Mouse (Mus musculus) hindbrain, embryonic 14.5 days (tissue): ENCODE measurements around the gene Glcci1. TPM values are rescaled to one million over a fixed set of nuclear protein-coding genes. Genes with fewer than 3 reads are reported as not detected.

ENCODE experiments used
- ATAC-seq: fragments of 200-750 bp; cut with Nextera tagmentation; 2 replicates; pipeline ENCODE4 v1.8.0; 2017; ENCODE audit warnings: moderate number of reproducible peaks, mild to moderate bottlenecking, moderate TSS enrichment, moderate library complexity; ENCODE audit not compliant: low FRiP score
- DNase-seq: peaks from one replicate; pipeline ENCODE4 v3.0.0-alpha.2; 2015; ENCODE audit warnings: low spot score
- H3K27ac ChIP-seq: fragments of 300-500 bp; sonication (generic); 2 replicates; pipeline ENCODE4 v1.5.1; 2014; ENCODE audit warnings: mild to moderate bottlenecking, moderate library complexity
- H3K27me3 ChIP-seq: fragments of 300-500 bp; sonication (generic); 2 replicates; pipeline ENCODE4 v1.6.1; 2014; ENCODE audit warnings: mild to moderate bottlenecking, low read length, mixed read lengths; ENCODE audit not compliant: control insufficient read depth, insufficient read depth
- H3K36me3 ChIP-seq: fragments of 300-500 bp; sonication (generic); replicated peaks from 2 replicates; pipeline ENCODE4 v1.6.1; 2014; ENCODE audit not compliant: control insufficient read depth, insufficient read depth
- H3K4me1 ChIP-seq: fragments of 300-500 bp; sonication (generic); replicated peaks from 2 replicates; pipeline ENCODE4 v1.6.1; 2014; ENCODE audit warnings: antibody characterized with exemption, low read length, mixed read lengths; ENCODE audit not compliant: control insufficient read depth, insufficient read depth
- H3K4me2 ChIP-seq: fragments of 300-500 bp; sonication (generic); replicated peaks from 2 replicates; pipeline ENCODE4 v1.6.1; 2014; ENCODE audit warnings: mild to moderate bottlenecking, moderate library complexity
- H3K4me3 ChIP-seq: fragments of 300-500 bp; sonication (generic); replicated peaks from 2 replicates; pipeline ENCODE4 v1.5.1; 2014; ENCODE audit warnings: mild to moderate bottlenecking, low read length
- H3K9ac ChIP-seq: fragments of 300-500 bp; sonication (generic); 2 replicates; pipeline ENCODE4 v1.6.1; 2014
- H3K9me3 ChIP-seq: fragments of 300-500 bp; sonication (generic); 2 replicates; pipeline ENCODE4 v1.6.1; 2016; ENCODE audit warnings: low read length; ENCODE audit not compliant: control insufficient read depth
- WGBS: fragments of 180-500 bp; shearing (Covaris S2); extraction: QIAGEN DNeasy Blood & Tissue Kit; methylation state at CpG from one replicate; pipeline ENCODE4 v1.1.7; 2014; 5-methylcytosine and 5-hydroxymethylcytosine counted together
- polyA plus RNA-seq: library from polyadenylated mRNA; unstranded; fragments of >200 nt; fragmentation: Nextera tagmentation; extraction: Ambion mirVana; gene quantifications from 2 replicates; pipeline ENCODE4 v1.2.1, GENCODE M21; 2014

The Glcci1 gene
- polyA plus RNA-seq, 1 experiment from 2014 or later, result 10.0 TPM

DNA sequence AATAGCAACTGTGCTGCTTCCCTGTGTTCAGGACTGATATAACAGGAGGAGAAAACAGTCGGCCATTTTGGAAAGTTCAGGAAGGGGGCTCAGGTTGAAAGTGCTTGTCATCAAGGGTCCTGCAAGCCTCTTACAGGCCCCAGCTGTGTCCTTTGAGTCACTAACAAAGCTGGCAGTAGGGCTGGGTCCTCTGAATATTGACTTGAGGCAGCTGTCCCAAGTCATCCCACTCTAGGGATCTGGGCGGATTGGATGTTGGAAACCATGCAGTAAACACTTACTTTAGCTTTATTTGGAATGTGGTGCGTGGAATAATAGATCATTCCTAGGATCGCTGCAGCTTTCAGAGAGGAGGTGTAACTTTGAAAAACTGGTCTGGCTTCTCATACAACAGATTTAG, 34.6 kb upstream of the Glcci1 start:
- H3K9ac ChIP-seq, result no peak overlapping the region
- no peak overlapping the region for H3K4me2 ChIP-seq
- no peaks in the 10 kb centered on the region for H3K27me3 ChIP-seq
- WGBS, result 93% methylated on average over 4 of the region's 4 CpGs
- H3K4me3 ChIP-seq, result no peak overlapping the region
- H3K27ac ChIP-seq, result no peak overlapping the region
- H3K9me3 ChIP-seq, result no peaks in the 10 kb centered on the region
- no peak for ATAC-seq
- no peak for DNase-seq
- H3K36me3 ChIP-seq, result no peaks in the 10 kb centered on the region
- no peaks in the 10 kb centered on the region for H3K4me1 ChIP-seq

DNA sequence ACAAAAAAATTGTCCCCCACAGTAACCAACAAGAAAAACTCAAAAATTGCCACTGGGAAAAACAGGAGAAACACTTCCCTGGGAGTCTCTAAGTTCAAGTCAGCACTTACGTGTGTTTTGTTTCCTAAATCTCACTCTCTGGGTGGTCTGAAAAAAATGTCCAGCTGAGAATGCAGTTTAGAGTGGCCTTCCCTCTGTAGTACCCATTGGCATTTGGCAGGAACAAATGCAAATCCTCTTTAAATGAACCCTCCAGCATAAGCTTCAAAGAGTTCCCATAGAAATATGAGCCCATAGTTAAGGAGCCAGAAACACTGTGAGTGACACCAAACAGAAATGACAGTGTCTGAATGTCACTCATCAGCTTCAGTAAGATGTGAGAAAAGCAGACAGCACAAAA, 30.2 kb upstream of the Glcci1 start:
- Histone ChIP-seq H3K27me3 (no peaks in the 10 kb centered on the region), H3K9me3 (no peaks in the 10 kb centered on the region), H3K4me3 (no peak overlapping the region), H3K36me3 (no peaks in the 10 kb centered on the region), H3K4me1 (no peaks in the 10 kb centered on the region), H3K27ac (no peak overlapping the region), H3K9ac (no peak overlapping the region), H3K4me2 (no peak overlapping the region)
- no peak for DNase-seq
- 41% methylated on average over 1 of the region's 1 CpGs for WGBS
- ATAC-seq, result no peak

DNA sequence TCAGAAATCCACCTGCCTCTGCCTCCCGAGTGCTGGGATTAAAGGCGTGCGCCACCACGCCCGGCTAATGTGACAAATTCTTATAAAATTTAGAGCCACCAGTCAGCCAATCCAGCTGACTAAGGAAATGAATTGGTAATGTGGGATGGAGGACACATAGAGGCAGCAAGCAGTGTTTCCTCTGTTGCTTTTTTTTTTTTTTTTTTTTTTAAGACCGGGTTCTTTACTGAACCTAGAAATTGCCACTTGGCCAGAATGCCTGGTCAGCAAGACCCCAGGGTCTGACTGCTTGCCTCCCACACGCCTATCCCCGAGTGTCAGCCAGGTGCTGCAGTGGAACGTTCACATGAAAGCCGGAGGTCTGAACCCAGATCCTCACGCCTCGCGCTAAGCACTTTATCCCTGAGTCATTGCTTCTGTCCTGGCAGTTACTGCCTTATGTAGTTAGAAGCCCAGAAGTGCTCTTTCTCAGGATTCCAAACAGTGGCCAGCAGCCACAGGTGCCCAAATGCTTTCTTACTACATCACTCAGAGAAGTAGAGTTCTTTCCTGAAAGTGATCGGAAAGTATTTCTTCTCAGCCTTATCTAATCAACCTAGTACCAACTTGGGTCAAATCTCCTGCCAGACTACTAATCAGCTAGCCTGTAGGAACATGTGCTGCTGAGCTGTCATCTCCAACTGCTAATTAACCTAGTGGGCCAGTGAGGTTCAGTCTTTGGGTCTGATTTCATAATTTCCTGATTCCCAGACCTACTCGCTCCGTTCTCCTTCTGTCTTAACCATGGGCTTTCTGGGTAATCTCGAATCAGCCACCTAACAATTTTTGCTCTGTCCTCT, 24.7 kb upstream of the Glcci1 start:
- 95% methylated on average over 17 of the region's 17 CpGs for WGBS
- H3K4me3 ChIP-seq, result no peak overlapping the region
- H3K9me3 ChIP-seq, result no peaks in the 10 kb centered on the region
- no peaks in the 10 kb centered on the region for H3K4me1 ChIP-seq
- no peaks in the 10 kb centered on the region for H3K36me3 ChIP-seq
- no peak for ATAC-seq
- no peak for DNase-seq
- H3K27ac ChIP-seq, result no peak overlapping the region
- no peak overlapping the region for H3K4me2 ChIP-seq
- no peak overlapping the region for H3K9ac ChIP-seq
- no peaks in the 10 kb centered on the region for H3K27me3 ChIP-seq

DNA sequence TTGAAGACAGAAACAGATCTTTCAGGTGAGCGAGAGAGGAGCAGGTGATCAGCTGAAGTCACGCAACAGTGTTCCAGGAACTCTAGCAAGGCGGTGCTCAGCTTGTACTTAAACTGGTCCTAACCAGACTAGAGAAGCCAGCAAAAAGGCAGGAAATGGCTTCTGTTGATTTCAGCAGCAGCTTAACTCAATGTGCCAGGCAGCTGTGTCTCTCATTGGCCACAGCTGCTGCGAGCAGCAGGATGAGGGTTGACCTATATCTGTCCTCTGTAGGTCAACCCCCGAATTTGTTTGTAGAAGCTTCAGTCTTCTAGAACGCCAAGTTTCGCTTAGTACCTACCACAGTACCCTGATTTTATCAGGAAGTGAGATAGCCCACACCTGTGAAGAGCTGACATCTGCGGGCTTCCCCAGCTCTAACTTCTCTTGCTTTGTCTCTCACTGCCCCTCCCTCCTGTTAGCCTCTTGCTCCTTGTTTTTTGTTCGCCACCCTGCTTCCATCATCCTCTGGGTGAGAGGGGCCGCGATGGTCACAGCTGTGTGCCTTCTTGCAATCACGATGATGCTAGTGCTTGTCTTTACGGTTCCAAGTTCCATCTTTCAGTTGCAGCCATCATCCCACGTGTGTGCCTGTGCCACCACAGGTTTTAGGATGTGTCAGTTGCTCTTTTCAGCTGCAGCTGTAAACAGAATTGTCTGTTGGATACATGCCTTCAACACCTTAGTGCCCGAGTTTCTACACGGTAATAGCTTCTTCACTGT, 23.8 kb upstream of the Glcci1 start:
- WGBS, result 86% methylated on average over 16 of the region's 16 CpGs
- no peak overlapping the region for H3K4me2 ChIP-seq
- no peaks in the 10 kb centered on the region for H3K9me3 ChIP-seq
- no peaks in the 10 kb centered on the region for H3K36me3 ChIP-seq
- no peak for DNase-seq
- no peaks in the 10 kb centered on the region for H3K4me1 ChIP-seq
- no peak overlapping the region for H3K4me3 ChIP-seq
- no peak overlapping the region for H3K9ac ChIP-seq
- no peaks in the 10 kb centered on the region for H3K27me3 ChIP-seq
- ATAC-seq, result no peak
- no peak overlapping the region for H3K27ac ChIP-seq

DNA sequence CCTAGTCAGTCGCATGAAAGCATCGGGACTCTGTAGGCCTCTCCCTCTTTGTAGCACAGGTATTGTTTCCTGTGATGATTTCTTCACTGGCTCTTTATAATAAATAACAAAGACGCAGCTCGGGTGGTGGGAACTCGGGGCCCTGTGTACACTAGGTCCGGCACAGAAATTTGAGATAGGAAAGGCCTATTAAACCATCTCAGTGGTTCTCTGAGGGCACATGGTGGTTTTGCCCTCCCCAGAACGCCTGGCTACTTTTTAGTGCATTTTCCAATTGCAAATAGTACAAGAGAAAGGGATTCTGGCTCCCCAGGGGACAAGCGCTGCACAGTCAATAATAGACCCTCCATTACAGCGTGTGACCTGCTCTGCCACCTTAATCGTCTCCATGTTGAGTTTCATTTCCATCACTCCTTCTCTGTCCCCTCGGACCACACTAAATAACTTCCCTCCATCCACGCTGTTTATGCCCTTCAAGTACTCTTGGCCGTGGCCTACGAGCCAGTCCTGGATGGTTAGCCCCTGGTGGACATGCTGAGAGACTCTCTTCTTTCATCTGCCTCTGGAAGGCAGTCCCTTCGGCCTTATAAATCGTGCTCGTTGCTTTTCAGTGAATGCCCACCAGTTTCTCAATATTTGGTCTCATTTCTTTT, 22.9 kb upstream of the Glcci1 start:
- no peaks in the 10 kb centered on the region for H3K9me3 ChIP-seq
- DNase-seq (no peak), ATAC-seq (peak; percentile 48; the same call in 1 of the 2 replicates)
- H3K4me3 ChIP-seq, result no peak overlapping the region
- H3K9ac ChIP-seq, result no peak overlapping the region
- 76% methylated on average over 17 of the region's 17 CpGs for WGBS
- no peaks in the 10 kb centered on the region for H3K27me3 ChIP-seq
- H3K36me3 ChIP-seq, result no peaks in the 10 kb centered on the region
- no peaks in the 10 kb centered on the region for H3K4me1 ChIP-seq
- no peak overlapping the region for H3K27ac ChIP-seq
- H3K4me2 ChIP-seq, result no peak overlapping the region

DNA sequence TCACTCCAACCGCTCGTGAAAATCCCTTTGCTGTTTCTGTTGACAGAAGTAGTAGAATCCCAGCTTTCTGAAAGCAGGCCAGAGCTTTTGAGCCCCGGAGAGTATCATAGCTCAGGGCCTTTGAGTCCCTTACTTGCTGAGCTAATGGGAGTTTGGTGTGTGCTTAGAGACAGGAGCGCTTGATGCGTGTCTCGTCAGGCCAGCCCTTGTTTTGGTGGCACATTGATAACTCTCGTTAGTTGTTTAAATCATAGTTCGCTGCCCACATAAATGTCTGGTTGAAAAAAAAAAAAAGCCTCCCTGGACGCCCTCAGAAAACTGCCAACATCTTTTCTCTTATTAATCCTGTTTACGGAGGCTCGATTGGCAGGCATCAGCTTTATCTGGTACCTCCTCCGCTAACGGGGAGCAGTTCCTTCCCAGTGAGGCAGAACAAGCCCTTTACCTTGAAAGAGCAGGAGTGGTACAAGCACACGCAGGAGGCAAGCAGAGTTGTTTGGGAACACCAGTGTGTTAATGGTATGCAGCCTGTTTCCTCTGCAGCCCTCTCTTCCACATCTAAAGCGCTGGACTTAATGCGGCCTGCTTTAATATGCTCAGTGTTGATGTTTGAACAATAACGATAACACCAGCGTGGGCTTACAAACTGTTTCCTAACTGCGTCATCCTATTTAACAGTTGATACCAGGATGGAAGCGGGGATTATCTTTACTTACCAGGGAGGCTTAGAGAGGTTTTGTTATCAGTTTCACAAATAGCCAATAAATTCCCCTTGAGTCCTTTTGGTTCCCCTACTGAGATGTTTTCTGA, 22.2 kb upstream of the Glcci1 start:
- Histone ChIP-seq H3K27ac (no peak overlapping the region), H3K4me3 (no peak overlapping the region), H3K27me3 (no peaks in the 10 kb centered on the region), H3K4me2 (no peak overlapping the region), H3K36me3 (no peaks in the 10 kb centered on the region), H3K9ac (no peak overlapping the region), H3K4me1 (no peaks in the 10 kb centered on the region), H3K9me3 (no peaks in the 10 kb centered on the region)
- ATAC-seq (no peak), DNase-seq (no peak)
- 62% methylated on average over 20 of the region's 20 CpGs for WGBS

DNA sequence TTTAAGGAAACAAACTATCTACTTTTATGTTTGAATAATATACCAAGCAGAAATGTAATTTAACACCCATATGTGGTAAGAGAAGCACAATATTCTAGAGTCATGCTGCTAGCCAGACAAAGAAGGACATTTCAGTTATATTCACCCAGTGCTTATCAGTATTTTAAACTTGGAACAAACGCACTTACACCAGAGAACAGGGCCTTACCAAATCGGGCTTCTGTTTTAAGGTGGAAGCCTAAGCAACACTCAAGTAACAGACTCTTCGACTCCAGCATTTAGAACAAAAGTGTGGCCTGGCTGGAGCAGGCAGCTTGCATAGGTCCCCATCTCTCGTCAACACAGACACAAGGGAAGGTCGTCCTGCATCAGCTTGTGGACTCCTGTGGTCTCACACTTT, 21.2 kb upstream of the Glcci1 start:
- no peak overlapping the region for H3K4me2 ChIP-seq
- no peak overlapping the region for H3K4me3 ChIP-seq
- no peak for ATAC-seq
- WGBS, result 70% methylated on average over 5 of the region's 5 CpGs
- H3K9me3 ChIP-seq, result no peaks in the 10 kb centered on the region
- H3K9ac ChIP-seq, result no peak overlapping the region
- no peaks in the 10 kb centered on the region for H3K36me3 ChIP-seq
- H3K4me1 ChIP-seq, result no peaks in the 10 kb centered on the region
- DNase-seq, result no peak
- H3K27ac ChIP-seq, result no peak overlapping the region
- no peaks in the 10 kb centered on the region for H3K27me3 ChIP-seq

DNA sequence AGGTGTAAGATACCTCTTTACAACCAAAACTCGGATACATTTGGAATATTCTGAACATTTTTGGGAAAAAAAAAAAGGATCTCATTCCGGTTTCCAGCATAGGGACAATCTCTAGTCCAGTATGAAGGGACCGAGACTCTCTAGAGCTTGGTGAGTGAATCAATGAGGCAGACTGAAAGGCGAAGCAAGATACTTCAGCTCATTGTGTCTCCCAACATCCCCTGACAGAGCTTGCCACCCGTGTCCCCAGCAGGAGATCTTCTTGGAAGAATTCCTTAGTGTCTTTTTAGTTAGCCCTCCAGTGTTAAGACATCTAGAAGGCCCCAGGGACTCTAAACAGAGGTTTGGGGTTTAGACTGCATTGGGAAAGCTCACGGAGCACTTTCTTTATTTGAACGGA, 20.1 kb upstream of the Glcci1 start:
- H3K4me2 ChIP-seq, result no peak overlapping the region
- H3K4me3 ChIP-seq, result no peak overlapping the region
- H3K27ac ChIP-seq, result no peak overlapping the region
- no peak for DNase-seq
- H3K36me3 ChIP-seq, result no peaks in the 10 kb centered on the region
- no peak overlapping the region for H3K9ac ChIP-seq
- H3K27me3 ChIP-seq, result no peaks in the 10 kb centered on the region
- WGBS, result 73% methylated on average over 7 of the region's 7 CpGs
- H3K4me1 ChIP-seq, result no peaks in the 10 kb centered on the region
- ATAC-seq, result no peak
- H3K9me3 ChIP-seq, result no peaks in the 10 kb centered on the region
